ENCODE assay signal across 9 mouse cellular contexts in the genomic region with DNA sequence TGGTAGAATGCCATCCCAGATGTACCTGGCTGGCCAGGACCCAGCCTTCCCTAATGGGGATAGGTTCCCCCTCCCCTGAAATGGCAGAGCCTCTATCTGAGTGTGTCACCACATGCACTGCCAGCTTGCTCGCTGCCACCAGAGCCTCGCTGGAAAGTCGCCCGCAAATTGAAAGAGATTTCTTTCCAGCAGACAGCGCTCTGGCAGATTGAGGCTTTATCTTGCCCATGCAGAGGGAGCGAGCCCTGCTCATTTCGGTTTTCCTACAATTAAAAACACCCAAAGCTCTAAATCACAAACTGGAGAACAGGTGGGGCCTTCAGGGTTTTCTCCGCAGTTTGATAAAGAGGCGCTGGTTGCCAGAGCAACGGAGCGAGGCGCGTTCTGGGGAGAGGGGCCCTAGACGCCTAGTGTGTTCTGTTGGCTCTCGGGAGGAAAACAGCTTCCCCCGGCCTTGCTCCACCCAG. TPM values are rescaled to one million over a fixed set of nuclear protein-coding genes. Genes with fewer than 3 reads are reported as not detected.
DNase-seq lines count a peak whose midpoint lies in the region; ATAC-seq and TF ChIP-seq lines count a peak whose summit lies in the region.
"Had no signal": no experiment of that assay in that cellular context is flagged by ENCODE, and none has a peak within 500 bp of the region (broad histone marks: within the 10 kb centered on the region; RNA-seq: fewer than 3 reads in every experiment).

No protein-coding gene starts in this region.

- H3K9me3 ChIP-seq in heart, embryonic 10.5 days, result peaks cover 5% of the 10 kb centered on the region; the same call in 1 of the 2 replicates

- DNase-seq in heart, embryonic 10.5 days (ENCODE audit: low spot score), result no peak
- no peak for DNase-seq in heart, adult 8-10 months (ENCODE audit: low spot score)
- DNase-seq in gastrocnemius, postnatal 14 days, result peak; percentile 43
- DNase-seq in left cerebral cortex, postnatal 25 days (ENCODE audit: low spot score in 2 of 2), result peak; percentile 76 to 85
- DNase-seq in lung, adult 2 months, result no peak
- DNase-seq in urinary bladder, postnatal 14 days (ENCODE audit: low spot score), result no peak
- no peak for DNase-seq in thymus, postnatal 10 days (ENCODE audit: low spot score in 2 of 2)

- peaks cover 5% of the 10 kb centered on the region; the same call in 1 of the 2 replicates for H3K4me1 ChIP-seq in heart, embryonic 10.5 days
- no peaks in the 10 kb centered on the region for H3K4me1 ChIP-seq in lung, adult 2 months (ENCODE audit: control insufficient read depth, insufficient read depth, low read length)

- TF ChIP-seq POLR2A in lung, adult 2 months (IDR thresholded peaks at IDR 0.05; ENCODE audit: borderline replicate concordance, extremely low read depth, low read depth, low read length), result no peak

- H3K4me3 ChIP-seq in heart, embryonic 10.5 days, result peak overlapping the region; percentile 16; the same call in 1 of the 2 replicates
- H3K4me3 ChIP-seq in lung, adult 2 months (replicated peaks; ENCODE audit: extremely low read depth, low read depth, low read length), result no peak overlapping the region
- H3K4me3 ChIP-seq: liver, embryonic 15.5 days had no signal

- 0 out of 2 replicates have a peak, but pooled peaks cover 2% of the 10 kb centered on the region for H3K36me3 ChIP-seq in heart, embryonic 10.5 days
- H3K36me3 ChIP-seq: liver, embryonic 15.5 days had no signal

- peak overlapping the region; percentile 59; the same call in 1 of the 2 replicates for H3K27ac ChIP-seq in heart, embryonic 10.5 days
- H3K27ac ChIP-seq: liver, embryonic 15.5 days had no signal

- no peak for TF ChIP-seq CTCF in lung, adult 2 months (IDR thresholded peaks at IDR 0.05; ENCODE audit: insufficient read depth, low read length)

- intact Hi-C loops in gastrocnemius, postnatal 14 days (cut with DNase I; ENCODE audit: low total_unique reads), result no loop called here
- intact Hi-C loops in left cerebral cortex, postnatal 25 days (cut with DNase I), result no loop called here

- 53% methylated on average over 16 of the region's 16 CpGs for WGBS in heart, embryonic 10.5 days
- WGBS in lung, adult 2 months, result 47% methylated on average over 16 of the region's 16 CpGs

- ATAC-seq in cerebellum, adult (ENCODE audit: insufficient number of reproducible peaks, low FRiP score, low TSS enrichment), result peak; percentile 36; the same call in 1 of the 2 replicates

- no peaks in the 10 kb centered on the region for H3K27me3 ChIP-seq in heart, embryonic 10.5 days (ENCODE audit: insufficient read depth, poor library complexity, severe bottlenecking)

RNA-seq across cellular contexts. Expression of gene Fbxl18, which starts 37.4 kb away (rescaled TPM):
- polyA plus RNA-seq in heart, embryonic 10.5 days (2016; fragmentation: Nextera tagmentation; extraction: Ambion mirVana), result 13.4 and 14.6 TPM in 2 replicates
- total RNA-seq in heart, adult 8-10 months (2022), result 1 to 10 TPM; 3.7 to 5.2 (median 4.7) TPM
- 1 to 10 TPM; 5.8 to 7.1 TPM for total RNA-seq in gastrocnemius, postnatal 14 days (2021)
- total RNA-seq in left cerebral cortex, postnatal 25 days (2021), result 10 to 100 TPM; 32.5 to 33.7 TPM
- 21.3 and 22.5 TPM in 2 replicates for polyA plus RNA-seq in lung, adult 2 months (2012; rRNA removed)

RNA-seq across cellular contexts. Expression of gene Tnrc18, which starts 40.3 kb away (rescaled TPM):
- 22.2 and 24.8 TPM in 2 replicates for polyA plus RNA-seq in heart, embryonic 10.5 days (2016; fragmentation: Nextera tagmentation; extraction: Ambion mirVana)
- total RNA-seq in heart, adult 8-10 months (2022), result 10 to 100 TPM; 48.6 to 59.7 (median 55.0) TPM
- total RNA-seq in gastrocnemius, postnatal 14 days (2021), result 10 to 100 TPM; 36.2 to 37.1 TPM
- total RNA-seq in left cerebral cortex, postnatal 25 days (2021), result 100 to 1,000 TPM; 114 to 125 TPM
- polyA plus RNA-seq in lung, adult 2 months (2012; rRNA removed), result 60.1 and 87.1 TPM in 2 replicates

RNA-seq across cellular contexts. Expression of gene Actb, which starts 48.8 kb away (rescaled TPM):
- 6,505 and 8,921 TPM in 2 replicates for polyA plus RNA-seq in heart, embryonic 10.5 days (2016; fragmentation: Nextera tagmentation; extraction: Ambion mirVana)
- 100 to 1,000 TPM; 461 to 845 (median 654) TPM for total RNA-seq in heart, adult 8-10 months (2022)
- 1,000 to 10,000 TPM in 1 of 2 experiments, 100 to 1,000 TPM in 1; 856 to 1,248 TPM for total RNA-seq in gastrocnemius, postnatal 14 days (2021)
- total RNA-seq in left cerebral cortex, postnatal 25 days (2021), result 1,000 to 10,000 TPM; 2,451 to 2,479 TPM
- 5,708 and 6,451 TPM in 2 replicates for polyA plus RNA-seq in lung, adult 2 months (2012; rRNA removed)

Comparison
In these comparisons a context has a peak if more than half of its experiments do, and no peak if none do; other contexts are left out.
1. DNase-seq: peak in gastrocnemius, postnatal 14 days (single experiment) and left cerebral cortex, postnatal 25 days (2 of 2); none in heart, embryonic 10.5 days (single experiment), heart, adult 8-10 months (single experiment), lung, adult 2 months (single experiment), urinary bladder, postnatal 14 days (single experiment) and thymus, postnatal 10 days (0 of 2).
2. RNA of gene Fbxl18, which starts 37.4 kb away (total RNA-seq): 32.5 to 33.7 TPM in left cerebral cortex, postnatal 25 days; 5.8 to 7.1 TPM in gastrocnemius, postnatal 14 days and 3.7 to 5.2 TPM in heart, adult 8-10 months; every median in the first group is over 4 times any median in the second.